Mouse (Mus musculus) small intestine, adult 2 months (tissue): ENCODE data around the gene Tom1l2.

ENCODE experiments used
- CTCF ChIP-seq: fragments of 200-500 bp; IDR thresholded peaks from 2 replicates; pipeline ENCODE4 v1.5.1; 2012; ENCODE audit warnings: low read depth, mild to moderate bottlenecking, control low read depth, inconsistent platforms, low read length, moderate library complexity, mixed read lengths; ENCODE audit not compliant: insufficient replicate concordance, insufficient read length; ENCODE audit errors: extremely low read depth
- POLR2A ChIP-seq: fragments of 200-500 bp; IDR thresholded peaks from 2 replicates; pipeline ENCODE4 v1.6.1; 2012; ENCODE audit warnings: low read depth, mild to moderate bottlenecking, control low read depth, inconsistent platforms, low read length, moderate library complexity

DNA sequence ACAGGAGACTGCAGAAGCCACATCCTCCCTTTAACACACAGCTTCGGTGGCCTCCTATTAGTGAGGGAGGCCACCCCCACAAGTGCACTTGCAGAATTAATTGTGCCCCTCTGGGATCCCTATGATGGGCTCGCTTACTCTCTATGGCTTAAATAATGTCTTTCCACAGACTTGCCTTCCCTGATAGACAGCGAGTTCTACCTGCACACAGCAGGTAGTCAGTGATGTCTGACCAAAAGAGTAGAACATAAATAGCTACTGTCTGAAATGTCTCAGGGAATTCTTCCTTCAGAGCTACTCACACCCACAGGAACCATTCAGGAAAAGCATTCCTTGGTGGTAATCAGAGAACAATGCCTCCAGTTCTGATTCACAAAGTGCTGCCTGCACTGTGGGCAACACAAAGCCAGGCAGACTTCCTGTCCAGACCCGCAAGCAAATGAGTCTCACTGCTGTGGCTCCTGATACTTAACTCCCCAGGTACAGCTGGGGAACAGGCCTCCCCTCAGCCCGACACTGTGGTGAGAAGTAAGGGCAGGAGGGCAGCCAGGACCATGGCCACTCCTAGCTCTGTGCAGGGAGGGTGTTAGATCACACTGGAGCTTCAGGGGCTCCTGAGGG is 51.0 kb downstream of the Tom1l2 start:
- TF ChIP-seq CTCF: no peak
- TF ChIP-seq POLR2A: no peak
